Mouse (Mus musculus): Measurements from ENCODE around the gene Dync2h1.
"Not testable (repeated sequence)": the region's sequence is repeated elsewhere in the genome, so short reads cannot be mapped to it uniquely, and the experiment has no call there.

Gene Dync2h1

DNA sequence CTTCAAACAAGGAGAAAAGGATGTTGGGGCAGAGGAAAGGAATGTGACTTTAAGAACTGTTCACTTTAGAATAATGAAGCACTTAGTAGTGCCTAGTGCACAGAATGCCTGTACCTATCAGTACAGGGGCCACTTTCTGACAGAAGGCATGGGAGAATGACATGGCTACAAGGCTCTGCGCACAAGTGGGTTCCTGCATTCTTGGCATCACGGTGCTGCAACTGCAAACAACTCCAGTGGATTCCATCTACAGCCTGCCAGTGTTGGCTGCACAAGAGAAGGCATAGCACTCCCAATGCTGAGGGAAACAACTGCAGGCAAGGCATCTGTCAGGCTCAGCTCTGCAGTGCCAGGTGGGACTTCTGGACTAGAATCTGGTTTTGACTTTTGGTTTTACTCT lies 151.7 kb downstream of the Dync2h1 start:
- no peak for DNase-seq (ENCODE audit: low read depth, low spot score)

DNA sequence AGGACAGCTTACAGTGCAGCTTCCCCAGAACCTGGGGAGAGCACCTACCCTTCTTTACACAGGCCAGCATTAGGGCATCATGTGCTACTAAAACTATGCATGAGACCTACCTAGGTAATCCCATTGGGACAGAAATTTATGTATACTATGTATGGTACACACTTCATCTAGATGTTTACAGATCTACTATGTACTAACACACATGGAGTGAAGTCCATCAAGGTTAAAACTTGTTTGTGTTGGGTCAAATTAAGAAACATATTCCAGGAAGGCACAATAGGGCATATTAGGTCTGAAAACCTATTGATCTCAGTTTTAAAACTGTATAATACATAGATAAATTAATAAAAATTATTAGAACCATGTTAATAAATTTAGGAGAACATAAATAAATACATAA lies 168.6 kb downstream of the Dync2h1 start:
- DNase-seq (ENCODE audit: low read depth, low spot score): no peak

DNA sequence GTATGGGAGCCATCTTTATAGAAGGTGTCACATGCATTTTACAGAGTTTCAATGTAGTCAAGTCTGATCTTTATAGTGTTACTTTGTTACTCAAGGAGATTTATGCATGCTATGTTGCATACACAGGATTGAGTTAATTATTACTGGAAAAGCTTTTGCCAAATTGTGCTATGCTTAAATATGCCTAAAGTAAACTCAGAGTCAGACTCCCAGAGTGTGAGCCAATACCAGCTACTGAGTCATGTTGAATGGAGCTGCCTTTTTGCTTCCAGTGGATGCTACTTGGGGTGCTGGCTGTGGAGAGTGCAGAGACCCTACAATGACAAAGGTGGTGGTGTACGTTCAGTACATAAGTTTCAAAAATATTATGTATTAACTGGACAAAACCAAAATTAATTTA lies 169.5 kb downstream of the Dync2h1 start:
- no peak for DNase-seq (ENCODE audit: low read depth, low spot score)

DNA sequence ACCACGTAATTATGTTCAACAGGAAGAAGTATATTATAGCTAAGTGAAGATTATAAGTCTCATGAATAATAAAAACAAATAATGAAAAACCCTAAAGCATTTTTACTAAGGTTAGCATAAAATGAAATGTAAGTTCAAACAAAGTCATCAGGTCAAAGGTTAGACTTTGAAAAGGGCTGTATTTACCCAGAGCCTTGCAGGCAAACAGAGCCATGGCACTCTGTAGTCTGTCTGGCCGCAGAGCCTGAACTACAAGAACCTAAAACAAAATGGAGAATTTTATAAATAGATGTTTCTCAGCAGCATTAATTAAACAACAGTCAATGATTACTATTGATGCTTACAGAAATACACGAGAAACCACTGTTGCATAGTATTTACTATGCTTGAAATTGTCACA lies 174.5 kb downstream of the Dync2h1 start:
- DNase-seq (ENCODE audit: low read depth, low spot score): no peak

DNA sequence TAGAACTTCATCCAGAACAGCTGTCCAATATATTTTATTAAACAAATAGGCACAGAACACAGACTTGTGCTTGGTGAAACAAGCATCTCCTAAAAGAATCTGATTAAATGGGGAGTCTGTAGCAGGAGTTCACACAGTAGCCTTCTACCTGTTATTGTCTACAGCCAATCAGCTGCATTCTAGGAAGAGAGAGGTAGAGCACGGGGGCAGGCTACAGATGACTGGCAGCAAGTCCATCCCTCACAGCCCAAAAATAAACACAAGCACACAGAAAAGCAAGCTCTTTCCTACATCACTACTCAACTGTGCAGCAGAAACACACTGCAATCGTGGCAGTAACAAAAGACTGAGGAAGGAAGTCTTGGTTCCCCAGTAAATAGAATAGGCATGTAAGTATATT lies 189.4 kb downstream of the Dync2h1 start:
- no peak for DNase-seq (ENCODE audit: low read depth, low spot score)

DNA sequence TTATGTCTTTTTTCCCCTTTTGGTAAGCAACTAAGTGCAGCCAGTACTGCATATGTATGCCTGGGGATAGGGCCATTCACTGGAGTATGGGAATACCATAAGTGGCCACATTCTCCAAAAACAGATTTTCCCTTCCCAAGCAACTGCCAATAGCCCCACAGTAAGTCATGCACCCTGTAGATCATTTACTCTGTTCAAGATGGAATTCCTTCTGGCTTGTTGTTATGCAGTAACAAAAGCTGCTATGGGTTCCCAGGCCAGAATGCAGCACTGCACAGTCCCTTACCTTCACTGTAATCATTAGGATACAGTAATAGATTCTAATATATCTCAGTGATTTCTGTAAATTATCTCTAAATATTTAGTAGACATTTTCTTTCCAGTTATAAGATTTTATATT lies 190.0 kb downstream of the Dync2h1 start:
- no peak for DNase-seq (ENCODE audit: low read depth, low spot score)

DNA sequence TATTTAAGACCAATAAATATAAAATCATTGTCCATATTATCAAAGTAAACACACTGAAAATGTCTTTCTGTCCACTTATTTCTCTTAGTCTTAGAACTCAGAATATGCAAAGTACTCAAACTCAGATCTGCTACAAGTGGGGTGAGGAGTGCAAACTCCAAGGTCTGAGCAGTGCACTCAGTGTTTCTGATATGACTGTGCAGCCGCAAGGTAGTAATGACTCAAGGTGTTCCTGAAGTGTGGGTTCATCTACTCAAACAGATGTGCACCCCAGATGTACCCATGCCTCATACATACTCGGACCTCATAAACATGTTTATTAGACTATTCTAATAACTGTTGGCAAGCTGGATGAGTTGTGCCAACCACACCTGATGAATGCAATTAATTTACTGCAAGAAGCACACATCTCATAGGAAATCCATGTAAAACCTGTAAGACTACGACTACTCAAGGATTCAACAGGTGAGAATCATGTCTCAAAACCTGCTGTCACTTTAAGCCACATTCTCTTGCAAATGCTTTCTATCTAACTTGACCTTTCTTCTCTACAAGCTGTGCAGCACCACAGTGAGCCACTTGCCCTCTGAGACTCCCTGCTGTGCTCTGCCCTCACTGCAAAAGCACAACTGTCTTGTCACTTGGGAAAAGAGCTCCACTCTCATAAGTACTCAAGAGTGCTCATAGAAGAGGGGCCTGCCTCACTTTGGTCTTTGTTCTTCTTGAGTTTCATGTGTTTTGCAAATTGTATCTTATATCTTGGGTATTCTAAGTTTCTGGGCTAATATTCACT lies 195.2 kb downstream of the Dync2h1 start:
- no peak for DNase-seq (ENCODE audit: low read depth, low spot score)

DNA sequence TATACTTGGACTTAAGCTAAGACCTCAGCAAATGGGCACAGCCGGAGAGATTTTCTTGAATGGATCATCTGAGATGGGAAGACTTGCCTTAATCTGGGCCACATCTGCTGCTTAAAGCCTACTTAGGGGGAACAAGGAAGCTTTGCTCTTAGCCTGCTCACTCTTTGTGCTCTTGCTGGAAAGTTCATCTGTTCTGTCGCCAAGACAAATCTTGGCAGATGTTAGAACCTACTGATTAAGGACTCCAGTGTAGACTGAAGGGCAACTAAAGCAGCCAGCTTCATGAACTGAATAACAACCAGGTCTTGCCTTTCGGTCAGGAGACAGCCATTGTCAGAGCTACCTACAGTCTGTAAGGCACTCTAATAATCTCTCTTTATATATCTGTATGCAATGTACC lies 198.1 kb downstream of the Dync2h1 start:
- no peak for DNase-seq (ENCODE audit: low read depth, low spot score)

DNA sequence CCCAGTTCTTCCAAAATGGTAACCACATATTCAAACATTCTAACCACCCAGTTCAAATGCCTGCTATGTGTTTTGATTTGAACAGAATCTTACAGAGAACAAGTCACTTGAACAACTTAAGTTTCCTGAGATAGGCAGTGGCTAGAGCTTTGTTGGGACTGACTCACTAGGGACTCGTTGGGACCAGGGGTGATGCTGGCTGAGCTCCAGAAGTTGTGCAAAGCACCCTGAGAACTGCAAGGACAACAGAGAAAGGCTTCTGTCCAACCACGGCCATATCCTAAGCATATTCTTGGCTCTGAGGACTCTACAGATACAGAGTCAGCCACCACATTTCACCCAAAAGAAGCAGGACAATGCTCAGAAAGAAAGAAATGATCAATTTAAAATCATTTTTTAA lies 215.1 kb downstream of the Dync2h1 start:
- DNase-seq (ENCODE audit: low read depth, low spot score): no peak

DNA sequence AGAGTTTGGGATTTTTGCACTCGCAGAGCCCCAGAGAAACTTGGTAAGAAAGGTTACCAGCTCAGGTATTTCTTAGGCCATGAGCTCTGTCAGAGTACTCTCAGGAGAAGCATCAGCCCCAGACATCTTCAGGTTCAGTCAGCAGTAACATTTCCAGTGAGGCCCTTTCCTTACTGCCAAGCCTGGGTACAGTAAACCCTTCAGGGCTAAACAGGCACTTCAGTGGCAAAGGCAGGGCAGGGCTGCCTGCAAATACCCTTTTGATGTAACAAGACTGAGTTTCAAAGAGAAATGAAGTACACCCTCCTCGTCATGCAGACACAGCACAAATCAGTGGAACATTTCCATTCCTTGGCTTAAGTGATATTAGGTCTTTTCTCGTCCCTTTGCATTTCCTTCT lies 219.2 kb downstream of the Dync2h1 start:
- no peak for DNase-seq (ENCODE audit: low read depth, low spot score)

DNA sequence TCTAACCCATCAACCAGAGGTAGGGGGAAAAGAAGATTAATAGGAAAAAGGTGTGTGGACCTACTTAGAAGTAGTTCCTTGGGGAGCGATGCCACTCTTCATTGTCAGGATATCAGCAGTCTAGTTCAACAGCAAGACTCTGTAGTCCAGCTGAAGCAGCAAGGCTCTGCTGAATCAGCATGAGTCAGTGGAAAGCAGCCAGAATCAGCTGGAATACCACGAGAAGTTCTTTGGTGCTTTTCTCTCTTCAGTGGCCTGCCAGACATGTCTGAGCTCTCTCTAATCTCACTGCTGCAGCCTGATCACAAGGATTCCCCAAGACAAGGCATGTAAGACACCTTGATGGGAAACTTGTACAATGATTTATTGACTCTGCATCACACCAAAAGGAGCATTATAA lies 225.9 kb downstream of the Dync2h1 start:
- no peak for DNase-seq (ENCODE audit: low read depth, low spot score)

DNA sequence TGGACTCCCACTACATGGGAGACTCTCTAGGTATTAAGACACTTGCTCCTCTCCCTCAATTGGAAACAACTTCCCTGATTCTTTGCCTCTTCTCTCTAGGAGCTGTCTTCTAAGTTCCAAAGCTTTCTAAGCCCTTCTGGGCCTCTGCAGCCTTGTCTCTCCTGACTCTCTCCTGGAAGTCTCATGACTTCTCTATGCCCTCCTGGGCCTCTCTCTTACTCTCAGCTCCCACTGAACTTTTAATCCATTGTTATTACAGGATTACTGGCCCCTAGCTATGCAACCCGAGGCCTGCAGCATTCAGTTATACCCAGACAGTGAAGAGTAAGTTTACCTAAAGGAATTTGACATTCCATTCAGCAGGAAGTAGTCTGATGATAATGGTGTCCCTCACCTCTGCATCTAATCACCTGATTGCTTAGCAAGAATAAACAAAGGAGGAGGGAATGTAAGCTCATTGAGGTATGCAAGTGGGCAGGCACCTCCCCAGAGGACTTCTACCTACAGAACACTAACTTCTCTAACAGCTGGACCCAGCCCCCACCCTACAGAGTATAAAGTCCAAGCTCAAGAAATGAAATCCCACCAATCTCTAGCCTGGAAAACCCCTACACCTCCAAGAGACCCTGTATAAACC lies 256.7 kb downstream of the Dync2h1 start:
- DNase-seq (ENCODE audit: low read depth, low spot score): no peak

DNA sequence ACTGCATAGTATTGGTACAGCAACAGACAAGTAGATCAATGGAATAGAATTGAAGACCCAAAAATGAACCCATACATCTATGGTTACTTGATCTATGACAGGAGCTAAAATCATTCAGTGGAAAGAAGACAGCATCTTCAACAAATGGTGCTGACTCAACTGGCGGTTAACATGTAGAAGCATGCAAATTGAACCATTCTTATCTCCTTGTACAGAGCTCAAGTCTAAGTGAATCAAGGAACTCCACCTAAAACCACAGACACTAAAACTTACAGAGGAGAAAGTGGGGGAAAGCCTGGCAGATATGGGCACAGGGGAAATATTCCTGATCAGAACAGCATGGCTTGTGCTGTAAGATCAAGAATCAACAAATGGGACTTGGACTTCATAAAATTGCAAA lies 270.8 kb downstream of the Dync2h1 start:
- no peak for DNase-seq (ENCODE audit: low read depth, low spot score)

DNA sequence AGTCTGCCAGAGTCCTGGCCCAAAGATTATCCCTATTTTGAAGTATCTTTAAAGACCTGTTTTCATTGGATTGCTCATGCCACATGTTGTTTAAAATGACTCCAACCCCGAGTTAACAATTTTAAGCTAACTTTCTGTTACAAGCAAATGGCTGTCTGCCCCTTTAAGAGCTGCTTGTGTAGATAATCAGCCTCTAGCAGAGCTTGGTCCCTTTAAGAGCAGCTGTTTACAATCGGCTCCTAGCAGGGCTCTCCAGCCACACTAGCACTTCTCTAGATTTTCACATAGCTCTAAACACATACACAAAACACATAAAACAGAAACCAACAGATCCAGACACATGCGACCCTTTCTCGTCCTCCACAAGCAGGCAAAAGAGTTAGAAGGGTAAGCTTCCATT lies 273.7 kb downstream of the Dync2h1 start:
- DNase-seq (ENCODE audit: low read depth, low spot score): not testable (repeated sequence)

DNA sequence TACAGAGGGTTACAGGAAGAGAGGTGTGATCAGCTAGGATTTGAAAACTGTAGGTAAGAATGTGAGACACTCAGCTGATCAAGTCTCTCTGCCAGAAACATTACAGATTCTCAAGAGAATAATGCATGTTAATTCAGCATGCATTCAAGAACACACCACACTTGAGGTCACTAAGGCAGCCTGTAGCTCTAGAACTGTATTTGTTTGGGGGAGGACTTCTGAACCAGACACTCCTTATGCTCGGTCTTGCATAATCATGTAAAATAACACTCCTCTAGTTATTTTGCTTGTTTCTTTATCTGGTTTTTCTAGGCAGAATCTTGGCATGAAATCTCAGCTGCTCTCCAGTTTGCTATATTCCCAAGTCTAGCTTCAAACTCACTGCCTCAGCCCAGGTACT lies 282.6 kb downstream of the Dync2h1 start:
- DNase-seq (ENCODE audit: low read depth, low spot score): no peak

DNA sequence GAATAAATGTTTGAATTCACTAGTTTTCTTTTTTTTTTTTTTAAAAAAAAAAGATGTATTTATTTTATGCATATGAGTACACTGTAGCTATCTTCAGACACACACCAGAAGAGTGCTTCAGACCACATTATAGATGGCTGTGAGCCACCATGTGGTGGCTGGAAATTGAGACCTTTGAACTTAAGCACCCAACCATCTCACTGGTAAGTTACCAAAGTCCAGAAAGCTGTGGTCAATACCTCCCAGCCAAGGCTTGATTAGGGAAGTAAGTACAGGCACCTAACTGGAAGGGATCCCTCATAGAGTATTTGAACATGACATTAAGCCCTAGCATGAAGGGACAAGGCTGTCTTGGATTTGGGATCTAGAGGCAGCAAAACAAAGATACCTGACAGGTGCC lies 292.9 kb downstream of the Dync2h1 start:
- DNase-seq (ENCODE audit: low read depth, low spot score): no peak

DNA sequence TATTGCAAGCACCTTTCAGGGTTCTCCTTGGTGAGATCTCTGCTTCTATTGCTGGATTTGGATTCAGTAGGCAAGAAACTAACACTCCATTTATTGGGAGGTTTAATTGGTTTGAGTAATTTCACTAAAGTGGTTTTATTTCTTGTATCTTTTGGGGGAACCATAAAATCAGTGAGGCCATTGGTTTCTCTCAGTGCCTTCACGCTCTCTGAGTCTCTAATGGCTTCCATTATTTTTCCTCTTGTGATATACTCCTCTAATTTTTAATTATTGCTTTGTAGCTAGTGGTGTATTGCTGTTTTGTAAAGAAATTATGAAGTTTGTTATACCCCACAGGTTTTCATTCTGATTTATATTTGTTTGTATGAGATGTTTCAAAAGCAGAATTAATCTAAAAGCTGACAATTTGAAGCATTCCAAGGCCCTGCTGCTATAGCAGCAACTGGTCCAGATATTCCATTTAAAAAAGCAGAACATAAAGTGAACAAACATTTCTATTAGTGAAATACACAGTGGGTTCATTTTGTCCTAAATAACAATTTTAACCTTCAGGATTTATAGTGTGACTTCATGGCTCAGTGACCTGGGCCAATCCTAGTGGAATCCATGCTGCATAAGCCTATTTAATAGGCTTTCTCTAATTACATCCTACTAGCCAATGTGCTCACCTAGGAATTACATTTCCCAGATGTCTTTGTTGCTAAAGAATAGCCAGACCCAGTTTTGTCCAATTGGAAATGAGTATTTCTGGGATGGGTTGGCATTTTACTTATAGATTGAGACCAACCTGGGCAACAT lies 302.9 kb downstream of the Dync2h1 start:
- no peak for DNase-seq (ENCODE audit: low read depth, low spot score)
